Mouse (Mus musculus): ENCODE measurements around the gene Dazap1. TPM values are rescaled to one million over a fixed set of nuclear protein-coding genes. Genes with fewer than 3 reads are reported as not detected.
A peak's percentile ranks its signal among the peaks of the same experiment; 100 is the strongest.

Dazap1 gene
- total and polyA plus RNA-seq, 3 experiments: 41.0 to 57.9 (median 56.4) TPM

DNA sequence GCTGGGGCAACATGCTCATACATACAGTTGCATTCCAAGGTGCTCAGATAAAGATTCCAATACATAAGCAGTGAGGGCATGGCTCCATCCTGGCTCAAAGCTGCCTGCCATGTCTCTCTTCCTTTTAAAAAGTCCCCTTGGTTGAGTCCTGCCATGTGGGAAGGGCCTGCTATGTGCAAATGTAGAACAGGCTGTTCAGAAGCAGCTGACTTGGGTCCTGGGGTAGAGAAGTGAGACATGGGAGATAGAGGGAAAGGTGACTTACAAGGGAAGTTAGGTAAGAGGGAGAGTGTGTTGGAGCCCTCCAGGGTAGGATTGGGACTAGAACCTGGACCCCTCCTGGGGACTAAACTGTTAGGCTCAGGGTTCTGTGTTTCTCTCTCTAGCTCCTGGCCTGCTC is 9.3 kb upstream of the Dazap1 start:
- Histone ChIP-seq H3K9ac (ENCODE audit: low read depth, low read length) (peak overlapping the region; percentile 3), H3K4me3 (no peak overlapping the region), H3K36me3 (ENCODE audit: control insufficient read depth, insufficient read depth, low read length) (no peaks in the 10 kb centered on the region; the same call in 1 of the 2 replicates), H3K79me2 (replicated peaks; ENCODE audit: control insufficient read depth, insufficient read depth, low read length) (peaks cover 9% of the 10 kb centered on the region), H3K4me1 (ENCODE audit: control insufficient read depth, insufficient read depth, low read length) (peaks cover 6% of the 10 kb centered on the region), H3K27me3 (ENCODE audit: control insufficient read depth, insufficient read depth, low read length) (no peaks in the 10 kb centered on the region), H3K27ac (peak overlapping the region; percentile 65)
- TF ChIP-seq EP300 (IDR thresholded peaks at IDR 0.05; ENCODE audit: insufficient read depth, low read depth, low read length): 0 out of 2 replicates have a peak, but pooled peaks have one; percentile 21
- TF ChIP-seq POLR2A (IDR thresholded peaks at IDR 0.05; ENCODE audit: insufficient read depth, low read depth, low read length): no peak
- no peak for DNase-seq
- intact Hi-C loops (cut with DNase I): loop anchor here (1.0 kb wide), 1 partner anchor 29 kb away; no protein-coding TSS in a partner anchor

DNA sequence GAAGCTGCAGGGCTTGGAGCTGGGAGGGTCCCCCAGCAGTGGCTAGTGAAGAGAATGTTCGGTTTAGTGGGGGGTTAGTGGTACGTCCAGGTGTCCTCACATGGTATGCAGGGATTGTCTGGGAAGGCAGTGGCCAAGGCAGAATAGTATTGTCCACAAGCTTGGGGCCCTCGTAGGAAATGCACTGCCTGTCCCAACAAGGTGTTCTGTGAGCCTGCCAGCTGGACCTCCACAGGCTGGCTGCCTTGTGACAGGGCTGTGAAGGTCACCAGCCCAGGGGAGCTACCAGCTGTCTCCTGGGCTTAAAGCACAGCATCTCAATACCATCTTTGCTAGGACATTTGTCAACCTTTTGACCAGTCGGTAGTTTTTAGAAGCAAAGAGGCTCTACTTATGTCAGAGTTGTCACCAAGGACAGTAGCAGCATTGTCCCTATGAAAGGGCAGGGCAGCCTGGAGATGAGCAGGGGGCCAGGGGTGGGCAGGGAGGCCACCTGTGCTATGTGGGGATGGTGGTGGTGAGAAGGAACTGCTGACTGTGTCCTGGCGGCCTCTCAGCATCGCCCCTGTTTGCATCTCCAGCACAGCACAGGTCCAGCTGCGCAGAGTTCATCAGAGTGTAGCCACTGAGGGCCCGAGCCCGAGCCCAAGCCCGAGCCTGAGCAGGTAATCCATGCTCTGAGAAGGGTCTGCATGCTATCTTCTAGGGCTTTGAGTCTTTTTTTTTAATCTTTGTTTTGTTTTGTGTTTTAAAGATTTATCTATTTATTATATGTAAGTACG is 8.6 kb upstream of the Dazap1 start:
- H3K4me3 ChIP-seq: 0 out of 2 replicates have a peak overlapping the region, but pooled peaks have one; percentile 15
- no peaks in the 10 kb centered on the region for H3K27me3 ChIP-seq (ENCODE audit: control insufficient read depth, insufficient read depth, low read length)
- WGBS: 79% methylated on average over 11 of the region's 11 CpGs
- peak overlapping the region; percentile 48 for H3K9ac ChIP-seq (ENCODE audit: low read depth, low read length)
- H3K27ac ChIP-seq: peak overlapping the region; percentile 65
- peaks cover 6% of the 10 kb centered on the region for H3K4me1 ChIP-seq (ENCODE audit: control insufficient read depth, insufficient read depth, low read length)
- H3K36me3 ChIP-seq (ENCODE audit: control insufficient read depth, insufficient read depth, low read length): no peaks in the 10 kb centered on the region; the same call in 1 of the 2 replicates
- intact Hi-C loops (cut with DNase I): loop anchor here (1.0 kb wide), 1 partner anchor 29 kb away; no protein-coding TSS in a partner anchor
- peak in 1 of 2 experiments; percentile 73 for DNase-seq
- peaks cover 9% of the 10 kb centered on the region for H3K79me2 ChIP-seq (replicated peaks; ENCODE audit: control insufficient read depth, insufficient read depth, low read length)
- 0 out of 2 replicates have a peak, but pooled peaks have one; percentile 66 for TF ChIP-seq EP300 (IDR thresholded peaks at IDR 0.05; ENCODE audit: insufficient read depth, low read depth, low read length)
- no peak for TF ChIP-seq CTCF (IDR thresholded peaks at IDR 0.05)
- 0 out of 2 replicates have a peak, but pooled peaks have one; percentile 17 for TF ChIP-seq POLR2A (IDR thresholded peaks at IDR 0.05; ENCODE audit: insufficient read depth, low read depth, low read length)

DNA sequence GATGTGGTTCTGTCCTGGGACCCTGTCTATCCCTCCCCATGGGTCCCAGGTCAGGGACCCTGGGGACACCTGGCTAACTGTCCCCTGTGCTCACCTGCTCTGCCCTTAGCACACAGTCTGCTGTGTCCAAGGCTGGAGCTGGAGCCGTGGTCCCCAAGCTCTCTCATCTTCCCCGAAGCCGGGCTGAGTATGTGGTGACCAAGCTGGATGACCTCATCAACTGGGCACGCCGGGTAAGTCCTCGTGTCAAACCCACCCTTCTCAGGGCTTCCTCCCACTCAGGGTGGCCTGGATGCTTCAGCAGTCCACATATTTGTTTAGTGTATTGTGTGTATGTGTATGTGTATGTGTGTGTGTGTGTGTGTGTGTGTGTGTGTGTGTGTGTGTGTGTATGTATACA is 7.7 kb upstream of the Dazap1 start:
- H3K4me1 ChIP-seq (ENCODE audit: control insufficient read depth, insufficient read depth, low read length): peaks cover 6% of the 10 kb centered on the region
- no peak overlapping the region for H3K4me3 ChIP-seq
- WGBS: 60% methylated on average over 6 of the region's 6 CpGs
- peak overlapping the region; percentile 10 for H3K27ac ChIP-seq
- 0 out of 2 replicates have a peak overlapping the region, but pooled peaks have one; percentile 10 for H3K9ac ChIP-seq (ENCODE audit: low read depth, low read length)
- TF ChIP-seq EP300 (IDR thresholded peaks at IDR 0.05; ENCODE audit: insufficient read depth, low read depth, low read length): no peak
- TF ChIP-seq CTCF (IDR thresholded peaks at IDR 0.05): no peak
- no peak for TF ChIP-seq POLR2A (IDR thresholded peaks at IDR 0.05; ENCODE audit: insufficient read depth, low read depth, low read length)
- H3K79me2 ChIP-seq (replicated peaks; ENCODE audit: control insufficient read depth, insufficient read depth, low read length): peaks cover 9% of the 10 kb centered on the region
- no peak for DNase-seq
- H3K27me3 ChIP-seq (ENCODE audit: control insufficient read depth, insufficient read depth, low read length): no peaks in the 10 kb centered on the region
- H3K36me3 ChIP-seq (ENCODE audit: control insufficient read depth, insufficient read depth, low read length): no peaks in the 10 kb centered on the region; the same call in 1 of the 2 replicates
- intact Hi-C loops (cut with DNase I): no loop called here

DNA sequence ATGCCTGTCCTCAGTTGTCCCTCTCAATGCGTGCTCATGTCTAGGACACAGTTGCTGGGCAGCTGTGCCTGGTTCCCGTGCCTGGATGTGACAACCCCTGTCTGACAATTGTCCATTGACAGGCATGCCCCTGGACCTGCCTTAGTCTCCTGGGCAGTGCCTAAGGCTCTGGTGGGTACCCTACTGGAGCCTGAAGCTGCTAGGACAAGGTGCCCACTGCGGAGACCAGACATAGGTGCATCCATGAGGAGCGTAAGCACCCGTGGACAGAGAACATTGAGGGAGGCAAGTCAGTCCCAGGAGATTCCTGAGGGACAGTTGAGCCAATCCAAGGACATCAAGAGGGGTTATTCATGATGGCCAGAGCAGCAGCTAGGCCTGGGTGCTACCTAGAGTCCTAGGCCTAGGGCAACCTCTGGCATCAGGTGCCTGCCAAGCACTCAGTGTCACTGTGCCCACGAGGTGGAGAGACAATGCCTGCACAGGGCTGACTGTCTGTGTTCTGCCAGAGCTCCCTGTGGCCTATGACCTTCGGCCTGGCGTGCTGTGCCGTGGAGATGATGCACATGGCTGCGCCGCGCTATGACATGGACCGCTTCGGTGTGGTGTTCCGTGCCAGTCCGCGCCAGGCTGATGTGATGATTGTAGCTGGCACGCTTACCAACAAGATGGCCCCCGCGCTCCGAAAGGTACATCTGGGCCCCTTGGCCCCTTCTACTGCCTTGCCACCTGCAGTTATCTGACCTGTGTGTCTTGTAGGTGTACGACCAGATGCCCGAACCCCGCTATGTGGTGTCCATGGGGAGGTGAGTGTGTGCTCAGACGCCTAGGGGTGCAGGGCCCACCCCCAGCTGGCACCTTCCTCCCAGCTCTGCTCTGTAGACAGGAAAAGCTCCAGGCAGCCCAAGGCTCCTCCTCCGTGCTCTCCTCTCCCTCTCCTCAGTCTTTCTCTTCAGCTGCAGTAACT is 6.7 kb upstream of the Dazap1 start:
- no peak for TF ChIP-seq POLR2A (IDR thresholded peaks at IDR 0.05; ENCODE audit: insufficient read depth, low read depth, low read length)
- no peak for TF ChIP-seq CTCF (IDR thresholded peaks at IDR 0.05)
- TF ChIP-seq EP300 (IDR thresholded peaks at IDR 0.05; ENCODE audit: insufficient read depth, low read depth, low read length): no peak
- no peak overlapping the region; the same call in 1 of the 2 replicates for H3K27ac ChIP-seq
- H3K27me3 ChIP-seq (ENCODE audit: control insufficient read depth, insufficient read depth, low read length): no peaks in the 10 kb centered on the region
- no peak for DNase-seq
- H3K9ac ChIP-seq (ENCODE audit: low read depth, low read length): no peak overlapping the region
- intact Hi-C loops (cut with DNase I): no loop called here
- H3K36me3 ChIP-seq (ENCODE audit: control insufficient read depth, insufficient read depth, low read length): no peaks in the 10 kb centered on the region; the same call in 1 of the 2 replicates
- H3K4me3 ChIP-seq: no peak overlapping the region
- H3K4me1 ChIP-seq (ENCODE audit: control insufficient read depth, insufficient read depth, low read length): peaks cover 9% of the 10 kb centered on the region
- H3K79me2 ChIP-seq (replicated peaks; ENCODE audit: control insufficient read depth, insufficient read depth, low read length): peaks cover 9% of the 10 kb centered on the region
- 89% methylated on average over 26 of the region's 26 CpGs for WGBS

DNA sequence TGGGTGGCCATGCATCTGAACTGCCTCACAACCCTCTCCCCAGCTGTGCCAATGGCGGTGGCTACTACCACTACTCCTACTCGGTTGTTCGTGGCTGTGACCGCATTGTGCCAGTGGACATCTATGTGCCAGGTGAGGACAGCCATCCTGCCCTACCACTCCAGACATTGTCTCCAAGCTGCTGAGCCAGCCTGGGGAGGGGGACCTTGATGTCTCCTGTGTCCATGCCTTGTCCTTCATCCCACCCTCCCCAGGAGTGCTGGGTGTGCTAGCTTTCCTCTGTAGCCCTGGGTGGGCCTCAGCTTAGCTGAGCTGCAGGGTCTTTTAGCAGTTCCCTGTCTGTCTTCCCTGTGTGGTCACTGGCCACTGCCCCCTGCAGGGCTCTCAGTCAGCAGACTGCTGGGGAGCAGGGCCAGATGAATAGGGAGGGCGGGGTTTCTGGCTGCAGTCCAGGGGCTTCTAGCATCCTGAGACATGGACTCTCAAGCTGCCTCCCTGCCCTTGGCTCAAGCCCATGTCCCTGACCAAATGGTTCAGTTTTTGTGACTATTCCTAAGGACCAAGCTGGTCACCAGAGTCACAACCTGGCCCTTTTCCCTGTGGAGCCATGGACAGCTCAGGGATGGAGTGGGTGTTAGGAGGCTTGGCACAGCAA is 5.3 kb upstream of the Dazap1 start:
- 74% methylated on average over 5 of the region's 5 CpGs for WGBS
- intact Hi-C loops (cut with DNase I): no loop called here
- H3K4me3 ChIP-seq: no peak overlapping the region
- H3K27me3 ChIP-seq (ENCODE audit: control insufficient read depth, insufficient read depth, low read length): no peaks in the 10 kb centered on the region
- TF ChIP-seq CTCF (IDR thresholded peaks at IDR 0.05) (peak; percentile 37), POLR2A (IDR thresholded peaks at IDR 0.05; ENCODE audit: insufficient read depth, low read depth, low read length) (no peak), EP300 (IDR thresholded peaks at IDR 0.05; ENCODE audit: insufficient read depth, low read depth, low read length) (no peak)
- H3K27ac ChIP-seq: no peak overlapping the region
- no peak for DNase-seq
- no peaks in the 10 kb centered on the region; the same call in 1 of the 2 replicates for H3K36me3 ChIP-seq (ENCODE audit: control insufficient read depth, insufficient read depth, low read length)
- H3K4me1 ChIP-seq (ENCODE audit: control insufficient read depth, insufficient read depth, low read length): peaks cover 6% of the 10 kb centered on the region
- H3K79me2 ChIP-seq (replicated peaks; ENCODE audit: control insufficient read depth, insufficient read depth, low read length): peaks cover 5% of the 10 kb centered on the region; the same call in 1 of the 2 replicates
- H3K9ac ChIP-seq (ENCODE audit: low read depth, low read length): no peak overlapping the region
